Mouse (Mus musculus) liver, adult (tissue): ENCODE results near the gene Abca3.

Experiments
- GATA4 ChIP-seq: IDR thresholded peaks from 2 replicates; pipeline ENCODE4 v1.6.1; 2014; ENCODE audit warnings: mild to moderate bottlenecking, low read length; ENCODE audit not compliant: insufficient replicate concordance

The Abca3 gene

GRCm38 (mm10) chr17:24415011-24415410 lies 63.3 kb downstream of the Abca3 start:
- no peak for TF ChIP-seq GATA4

DNA sequence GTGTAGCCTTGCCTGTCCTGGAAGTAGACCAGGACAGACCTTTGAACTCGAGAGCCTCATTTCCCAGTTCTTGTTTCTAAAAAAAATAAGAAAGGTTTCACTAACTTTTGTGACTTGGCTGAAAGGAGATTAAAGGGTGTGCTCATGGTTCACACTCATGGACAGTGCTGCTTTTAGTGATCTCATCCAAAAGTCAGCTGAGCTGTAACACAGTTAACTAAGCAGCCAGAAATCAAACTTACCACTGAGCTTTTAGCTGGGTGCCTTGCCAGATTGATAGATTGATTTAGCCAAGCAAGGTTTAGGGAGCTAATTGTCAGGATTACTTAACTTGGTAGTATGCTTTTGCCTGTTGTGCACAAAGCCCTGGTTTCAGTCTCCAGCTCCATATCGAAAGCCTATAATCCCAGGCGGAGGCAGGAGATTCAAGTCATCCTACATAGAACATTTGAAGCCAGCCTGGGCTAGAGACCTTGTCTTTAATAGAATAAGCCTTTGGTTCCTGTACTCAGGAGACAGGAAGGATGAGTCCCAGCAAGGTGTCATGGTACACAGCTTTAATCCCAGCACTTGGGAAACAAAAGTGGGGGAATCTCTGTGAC lies 64.4 kb downstream of the Abca3 start:
- no peak for TF ChIP-seq GATA4

DNA sequence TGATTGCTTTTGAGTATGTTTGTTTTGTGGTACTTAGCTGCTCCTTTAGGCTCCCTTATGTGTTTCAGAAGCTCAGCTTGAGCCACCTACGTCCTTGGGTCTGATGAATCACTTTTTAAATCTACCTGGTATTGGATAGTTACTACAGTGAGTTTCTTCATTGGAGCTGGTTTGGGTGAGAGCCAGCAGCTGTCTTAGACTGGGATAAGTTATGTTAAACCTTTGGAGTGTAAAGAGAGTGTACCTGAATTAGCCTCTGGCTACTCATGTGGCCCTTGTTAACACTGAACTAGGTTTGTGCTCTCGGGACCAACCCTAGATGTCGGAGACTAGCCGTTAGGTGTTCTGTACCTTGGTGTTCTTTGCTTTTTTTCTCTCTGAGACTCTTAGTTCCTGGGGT lies 71.4 kb downstream of the Abca3 start:
- no peak for TF ChIP-seq GATA4

- no peak for TF ChIP-seq GATA4
Observed at GRCm38 (mm10) chr17:24424489-24424888, 72.7 kb downstream of the Abca3 start.

DNA sequence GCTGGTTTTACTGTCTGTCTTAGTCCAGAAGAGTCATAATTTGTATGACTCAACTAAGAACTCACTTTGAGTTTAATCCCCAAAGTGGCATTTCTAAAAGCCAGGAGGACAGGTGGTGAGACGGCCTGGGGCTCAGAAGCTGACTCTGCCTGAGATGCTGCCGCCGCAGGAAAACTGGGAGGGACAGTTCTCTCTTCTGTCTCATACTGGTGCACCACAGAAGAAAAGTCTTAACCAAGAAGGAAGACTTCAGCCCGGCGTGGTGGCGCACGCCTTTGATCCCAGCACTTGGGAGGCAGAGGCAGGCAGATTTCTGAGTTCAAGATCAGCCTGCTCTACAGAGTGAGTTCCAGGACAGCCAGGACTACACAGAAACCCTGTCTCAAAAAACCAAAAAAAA lies 74.2 kb downstream of the Abca3 start:
- TF ChIP-seq GATA4: no peak

- TF ChIP-seq GATA4: peak; percentile 18; the same call in 1 of the 2 replicates
Observed at GRCm38 (mm10) chr17:24426471-24427169, 74.9 kb downstream of the Abca3 start, which contains the start of gene Eci1. Eci1 (plus strand) TSS chr17:24426641.

- no peak for TF ChIP-seq GATA4
Observed at GRCm38 (mm10) chr17:24427170-24427557, 75.4 kb downstream of the Abca3 start.

DNA sequence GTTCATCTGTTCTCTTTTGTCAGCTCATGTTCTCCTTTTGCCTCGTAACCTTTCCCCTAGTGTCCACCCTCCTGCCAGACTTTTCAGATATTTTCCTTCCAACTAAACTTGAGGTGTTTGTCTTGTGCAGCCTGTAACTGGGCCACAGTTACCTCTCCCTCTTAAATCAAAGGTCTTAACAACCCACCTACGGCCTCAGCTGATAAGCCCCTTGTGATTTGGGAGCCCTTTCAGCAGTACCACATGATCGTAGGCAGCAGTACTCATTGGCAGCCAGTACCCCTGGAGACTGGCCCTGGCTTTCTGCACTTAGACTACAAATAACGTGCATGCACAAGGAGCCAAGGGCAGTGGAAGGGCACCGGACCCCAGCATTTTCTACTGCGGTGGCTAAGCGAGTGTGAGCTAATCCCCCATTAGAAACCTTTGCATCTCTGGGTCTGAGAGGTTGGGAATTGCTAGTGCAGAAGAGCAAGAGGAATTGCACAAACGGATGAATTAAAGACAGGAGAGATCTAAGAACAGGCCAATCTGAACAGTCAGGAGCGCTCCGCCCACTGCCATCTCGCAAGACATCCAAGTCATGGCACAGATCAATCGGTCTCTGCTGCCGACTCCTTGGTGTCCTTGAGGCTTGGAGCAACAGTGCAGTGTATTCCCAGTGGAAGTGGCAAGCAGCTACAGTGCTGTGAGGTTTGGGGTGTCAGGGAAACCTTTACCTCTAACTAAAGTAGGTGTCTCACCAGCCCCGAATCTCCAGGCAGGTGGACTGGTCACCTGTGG lies 77.6 kb downstream of the Abca3 start:
- no peak; the same call in 1 of the 2 replicates for TF ChIP-seq GATA4

GRCm38 (mm10) chr17:24437016-24437415 lies 85.3 kb downstream of the Abca3 start:
- TF ChIP-seq GATA4: no peak

DNA sequence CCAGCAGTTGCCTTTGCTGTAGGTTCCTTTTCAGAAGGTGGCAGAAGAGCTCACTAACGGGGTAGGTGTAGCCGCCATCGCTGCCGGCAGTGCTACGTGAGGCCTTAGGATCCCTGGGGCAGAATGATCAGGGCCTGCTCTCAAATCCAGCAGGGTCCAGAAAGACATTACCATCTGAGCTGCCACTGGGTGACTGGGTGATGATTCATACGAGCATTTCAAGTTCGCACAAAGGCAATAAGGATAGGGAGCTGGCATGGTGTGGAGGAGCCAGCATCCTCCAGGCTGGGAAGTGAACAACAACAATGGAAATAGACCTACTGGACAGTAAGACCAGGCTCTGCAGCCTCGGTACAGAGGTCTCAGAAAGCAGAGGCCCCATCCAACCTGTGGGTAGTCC lies 88.6 kb downstream of the Abca3 start:
- TF ChIP-seq GATA4: no peak

- no peak for TF ChIP-seq GATA4
Observed at GRCm38 (mm10) chr17:24441148-24441547, 89.4 kb downstream of the Abca3 start.

- no peak for TF ChIP-seq GATA4
Observed at GRCm38 (mm10) chr17:24442107-24442506, 90.4 kb downstream of the Abca3 start.

DNA sequence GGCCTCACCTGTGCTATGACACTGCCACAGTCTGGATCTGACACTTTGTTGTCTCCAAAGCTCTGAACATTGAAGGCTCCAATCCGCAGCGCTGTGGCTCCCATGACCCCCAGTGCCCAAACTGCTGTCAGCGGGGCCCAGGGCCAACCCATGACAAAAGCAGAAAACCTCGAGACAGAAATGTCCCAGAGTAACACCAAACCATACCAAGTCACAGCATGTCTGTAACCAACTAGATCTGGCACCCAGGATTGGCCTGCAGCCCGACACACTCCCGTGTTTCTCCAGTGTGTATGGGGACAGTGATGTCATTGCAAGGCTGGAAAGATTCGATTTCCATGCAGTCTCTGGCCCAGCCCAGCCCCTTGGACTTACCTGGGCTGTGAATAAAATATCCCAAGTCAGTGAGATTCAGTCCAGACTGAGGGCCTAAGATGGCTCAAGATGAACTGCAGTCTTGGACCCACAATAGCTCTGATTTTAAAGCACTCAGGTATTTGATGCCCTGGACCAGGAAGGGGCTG lies 90.9 kb downstream of the Abca3 start, which contains the start of gene Dnase1l2:
Dnase1l2 (minus strand) TSS at position 474 of the 524 bp plus-strand sequence.
- TF ChIP-seq GATA4: no peak

GRCm38 (mm10) chr17:24443409-24443808 lies 91.7 kb downstream of the Abca3 start:
- TF ChIP-seq GATA4: no peak

- TF ChIP-seq GATA4: no peak
Observed at GRCm38 (mm10) chr17:24446590-24446989, 94.8 kb downstream of the Abca3 start.

DNA sequence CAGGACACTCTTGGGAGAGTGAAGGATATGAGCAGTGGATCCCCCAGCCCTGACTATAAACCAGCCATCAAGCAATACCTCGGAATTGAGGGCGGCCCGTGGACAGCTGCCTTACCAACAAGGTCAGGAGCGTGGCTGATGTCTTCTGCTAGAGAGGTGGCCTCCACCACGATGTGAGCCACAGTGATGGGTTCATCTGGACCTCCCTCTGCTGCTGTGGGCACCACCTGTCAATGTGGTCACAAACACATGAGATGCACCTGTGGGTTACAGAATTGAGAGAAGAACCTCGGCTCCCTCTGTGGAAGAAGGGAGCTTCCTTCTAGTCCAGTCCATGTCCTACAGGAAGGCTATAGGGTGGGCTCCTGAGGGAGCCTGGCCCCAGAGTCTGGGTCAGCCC lies 97.8 kb downstream of the Abca3 start:
- TF ChIP-seq GATA4: no peak
